Mouse (Mus musculus) CH12.LX (cell line): ENCODE results near the gene Ppp1r11. TPM values are rescaled to one million over a fixed set of nuclear protein-coding genes. Genes with fewer than 3 reads are reported as not detected.

ENCODE experiments used
- DNase-seq: peaks from one replicate; pipeline ENCODE4 v3.0.0-alpha.2; 2013; ENCODE audit errors: extremely low read depth
- H3K27ac ChIP-seq: 2 replicates; pipeline ENCODE4 v1.5.1; 2012; ENCODE audit warnings: low read depth, mild to moderate bottlenecking, control low read depth, moderate library complexity; ENCODE audit not compliant: insufficient read depth
- H3K27me3 ChIP-seq: replicated peaks from 2 replicates; pipeline ENCODE3; 2012; ENCODE audit warnings: inconsistent platforms
- H3K36me3 ChIP-seq, 2 experiments: replicated peaks in 1 of 2; 2 replicates each; pipeline versions ENCODE3 to v1.6.1; 2012; ENCODE audit warnings: inconsistent platforms in 1 of 2, low read length in 1 of 2, mild to moderate bottlenecking in 1 of 2, mixed read lengths in 1 of 2, moderate library complexity in 1 of 2; ENCODE audit not compliant: control insufficient read depth in 1 of 2, insufficient read depth in 1 of 2
- H3K4me1 ChIP-seq, 2 experiments: 2 replicates each; pipeline ENCODE4 v1.6.1; 2012; ENCODE audit warnings: inconsistent platforms in 1 of 2, moderate library complexity in 1 of 2; ENCODE audit not compliant: insufficient read depth in 2 of 2, control insufficient read depth in 1 of 2
- H3K4me2 ChIP-seq: 2 replicates; pipeline ENCODE4 v1.6.1; 2012; ENCODE audit warnings: low read depth, mild to moderate bottlenecking, control low read depth; ENCODE audit not compliant: poor library complexity, insufficient read depth, severe bottlenecking
- H3K4me3 ChIP-seq, 3 experiments: fragments of 150-350 bp in 1 of 3; sonication (generic) in 1 of 3; replicated peaks in 1 of 3; 2 replicates each; pipeline versions ENCODE3 to v1.5.1; 2011 to 2012; ENCODE audit warnings: low read depth in 2 of 3, low read length in 2 of 3, mild to moderate bottlenecking in 2 of 3, moderate library complexity in 2 of 3, control low read depth in 1 of 3, improper control_type of control experiment in 1 of 3, inconsistent platforms in 1 of 3, mixed read lengths in 1 of 3; ENCODE audit not compliant: poor library complexity in 1 of 3
- H3K79me2 ChIP-seq: replicated peaks from 2 replicates; pipeline ENCODE4 v1.6.1; 2012; ENCODE audit warnings: mild to moderate bottlenecking, moderate library complexity; ENCODE audit not compliant: control insufficient read depth, poor library complexity, insufficient read depth, severe bottlenecking; ENCODE audit errors: extremely low read depth
- H3K9ac ChIP-seq: 2 replicates; pipeline ENCODE4 v1.6.1; 2012; ENCODE audit warnings: low read depth, mild to moderate bottlenecking, control low read depth, moderate library complexity; ENCODE audit not compliant: insufficient read depth
- H3K9me3 ChIP-seq: replicated peaks from 2 replicates; pipeline ENCODE3; 2012; ENCODE audit warnings: low read length, inconsistent platforms, mixed read lengths
- CHD2 ChIP-seq: IDR thresholded peaks from 2 replicates; pipeline ENCODE4 v1.6.1; 2011; ENCODE audit warnings: low read length, improper control_type of control experiment
- CTCF ChIP-seq, 2 experiments: IDR thresholded peaks in 1 of 2; conservative IDR thresholded peaks in 1 of 2; 2 replicates each; pipeline ENCODE4 v1.5.1; 2011 to 2012; ENCODE audit warnings: low read depth in 2 of 2, low read length in 2 of 2, improper control_type of control experiment in 1 of 2, inconsistent platforms in 1 of 2, mild to moderate bottlenecking in 1 of 2, moderate library complexity in 1 of 2
- ELF1 ChIP-seq: IDR thresholded peaks from 2 replicates; pipeline ENCODE4 v1.6.1; 2014; ENCODE audit warnings: low read depth, mild to moderate bottlenecking, inconsistent platforms, low read length, improper control_type of control experiment
- ETS1 ChIP-seq: conservative IDR thresholded peaks from 2 replicates; pipeline ENCODE4 v1.6.1; 2012; ENCODE audit warnings: low read depth, mild to moderate bottlenecking, inconsistent platforms, low read length, improper control_type of control experiment, moderate library complexity
- HCFC1 ChIP-seq: IDR thresholded peaks from 2 replicates; pipeline ENCODE4 v1.6.1; 2012; ENCODE audit warnings: low read depth, mild to moderate bottlenecking, inconsistent platforms, low read length, improper control_type of control experiment
- MAZ ChIP-seq: IDR thresholded peaks from 2 replicates; pipeline ENCODE4 v1.6.1; 2012; ENCODE audit warnings: low read depth, mild to moderate bottlenecking, inconsistent platforms, low read length, improper control_type of control experiment, moderate library complexity
- MYC ChIP-seq: IDR thresholded peaks from 2 replicates; pipeline ENCODE4 v1.6.1; 2011; ENCODE audit warnings: low read depth, mild to moderate bottlenecking, improper control_type of control experiment, low read length
- POLR2AphosphoS2 ChIP-seq: IDR thresholded peaks from 2 replicates; pipeline ENCODE4 v1.6.1; 2011; ENCODE audit warnings: low read depth, low read length, improper control_type of control experiment
- dilution Hi-C: fragments of 300-500 bp; cut with MboI; formaldehyde crosslinking; loops from 2 replicates; pipeline ENCODE4 v1.14.3; 2020; ENCODE audit warnings: low sequenced_read_pairs; ENCODE audit not compliant: extremely low pct_unique_long_range_greater_than_20kb, extremely low pct_ligation_motif_present
- in situ Hi-C: fragments of 300-500 bp; cut with MboI; formaldehyde crosslinking; loops from 3 replicates; pipeline ENCODE4 v1.14.3; 2019; ENCODE audit warnings: low sequenced_read_pairs, low pct_ligation_motif_present, low pct_unique_long_range_greater_than_20kb, mixed read lengths
- polyA plus RNA-seq: library from polyadenylated mRNA; unstranded; fragments of >175 nt; gene quantifications from 2 replicates; pipeline ENCODE4 v1.2.1, GENCODE M21; 2012; ENCODE audit warnings: low read depth; ENCODE audit not compliant: insufficient read length
- total RNA-seq, 2 experiments: library from RNA; depleted of rRNA; stranded (reverse); fragments of 300-350 nt in 1 of 2; fragments of >200 nt in 1 of 2; gene quantifications; 2 replicates each; pipeline ENCODE4 v1.2.3; 2012 to 2014

The Ppp1r11 gene
- total and polyA plus RNA-seq, 3 experiments: 120 to 238 (median 209) TPM

- Histone ChIP-seq H3K27ac (no peak overlapping the region), H3K4me3 (no peak overlapping the region), H3K79me2 (peaks cover 20% of the 10 kb centered on the region), H3K9ac (no peak overlapping the region), H3K4me1 (peaks cover 2 to 8% of the 10 kb centered on the region in 2 experiments; a peak in 2 of 4 replicates), H3K27me3 (no peaks in the 10 kb centered on the region), H3K36me3 (peaks cover 13 to 35% of the 10 kb centered on the region in 2 experiments), H3K4me2 (no peak overlapping the region), H3K9me3 (no peaks in the 10 kb centered on the region)
- peak; percentile 37; the same call in 1 of the 2 replicates for TF ChIP-seq CHD2
- TF ChIP-seq POLR2AphosphoS2: peak; percentile 91
- no peak for TF ChIP-seq ELF1
- TF ChIP-seq HCFC1: no peak
- TF ChIP-seq MYC: no peak
- dilution Hi-C loops: no loop called here
- in situ Hi-C loops: no loop called here
- DNase-seq: no peak
Measured at GRCm38 (mm10) chr17:36947051-36947819, 4.3 kb downstream of the Ppp1r11 start.

- TF ChIP-seq CTCF (conservative IDR thresholded peaks at IDR 0.05 in 1 of 2, IDR thresholded peaks at IDR 0.05 in 1 of 2; ENCODE audit: low read depth in 2 of 2, low read length in 2 of 2) (peak; percentile 21 to 27; a peak in 3 of 4 replicates), ETS1 (no peak), MAZ (no peak)
- no peaks in the 10 kb centered on the region for H3K27me3 ChIP-seq
- DNase-seq: no peak
- no peak overlapping the region for H3K4me3 ChIP-seq
- H3K4me2 ChIP-seq: no peak overlapping the region
- H3K4me1 ChIP-seq: 0 out of 4 replicates have a peak, but pooled peaks cover 0 to 2% of the 10 kb centered on the region in 2 experiments
- no peaks in the 10 kb centered on the region for H3K79me2 ChIP-seq
- peaks cover 11 to 26% of the 10 kb centered on the region in 2 experiments for H3K36me3 ChIP-seq
- dilution Hi-C loops (no loop called here), in situ Hi-C loops (no loop called here)
- H3K9me3 ChIP-seq: no peaks in the 10 kb centered on the region
- H3K9ac ChIP-seq: no peak overlapping the region
- H3K27ac ChIP-seq: no peak overlapping the region
Measured at GRCm38 (mm10) chr17:36944121-36944775, 7.3 kb downstream of the Ppp1r11 start.

- Histone ChIP-seq H3K4me1 (0 out of 4 replicates have a peak, but pooled peaks cover 0 to 2% of the 10 kb centered on the region in 2 experiments), H3K9me3 (no peaks in the 10 kb centered on the region), H3K36me3 (peaks cover 6 to 20% of the 10 kb centered on the region in 2 experiments), H3K4me3 (no peak overlapping the region), H3K27me3 (no peaks in the 10 kb centered on the region), H3K27ac (no peak overlapping the region), H3K9ac (no peak overlapping the region), H3K4me2 (no peak overlapping the region), H3K79me2 (no peaks in the 10 kb centered on the region)
- in situ Hi-C loops: no loop called here
- no peak for DNase-seq
- dilution Hi-C loops: no loop called here
- no peak for TF ChIP-seq ETS1
Measured at GRCm38 (mm10) chr17:36943691-36944090, 7.8 kb downstream of the Ppp1r11 start.
